Mouse (Mus musculus) monocyte, adult 2 months (primary cell): ENCODE measurements around the gene P2ry14.

ENCODE experiments used
- DNase-seq, 2 experiments: peaks; one replicate each; pipeline ENCODE4 v3.0.0; 2022; ENCODE audit warnings: low spot score in 2 of 2, low read depth in 1 of 2

P2ry14 gene

DNA sequence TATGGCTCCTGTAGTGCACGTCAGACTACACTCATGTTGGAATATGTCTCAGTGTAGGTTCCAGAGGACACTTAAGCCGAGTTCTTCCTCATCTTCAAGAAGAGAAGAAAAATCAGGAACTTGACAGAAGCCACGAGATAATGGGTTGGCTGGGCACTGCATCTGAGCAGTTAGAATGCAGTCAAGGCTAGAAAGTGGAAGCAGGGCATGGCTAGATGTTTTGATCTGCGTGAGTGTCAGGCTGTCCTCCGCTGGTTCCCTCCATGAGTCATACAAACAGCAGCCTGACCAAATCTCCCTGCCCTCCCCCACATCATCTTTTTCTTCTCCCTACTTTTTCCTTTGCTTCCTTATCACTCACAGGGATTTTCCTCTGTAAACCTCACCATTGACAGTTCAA lies at the start of gene P2ry14:
Gene P2ry14 (minus strand): TSS at position 195 of the 400 bp plus-strand sequence.
- peak; percentile 27 to 37 for DNase-seq

DNA sequence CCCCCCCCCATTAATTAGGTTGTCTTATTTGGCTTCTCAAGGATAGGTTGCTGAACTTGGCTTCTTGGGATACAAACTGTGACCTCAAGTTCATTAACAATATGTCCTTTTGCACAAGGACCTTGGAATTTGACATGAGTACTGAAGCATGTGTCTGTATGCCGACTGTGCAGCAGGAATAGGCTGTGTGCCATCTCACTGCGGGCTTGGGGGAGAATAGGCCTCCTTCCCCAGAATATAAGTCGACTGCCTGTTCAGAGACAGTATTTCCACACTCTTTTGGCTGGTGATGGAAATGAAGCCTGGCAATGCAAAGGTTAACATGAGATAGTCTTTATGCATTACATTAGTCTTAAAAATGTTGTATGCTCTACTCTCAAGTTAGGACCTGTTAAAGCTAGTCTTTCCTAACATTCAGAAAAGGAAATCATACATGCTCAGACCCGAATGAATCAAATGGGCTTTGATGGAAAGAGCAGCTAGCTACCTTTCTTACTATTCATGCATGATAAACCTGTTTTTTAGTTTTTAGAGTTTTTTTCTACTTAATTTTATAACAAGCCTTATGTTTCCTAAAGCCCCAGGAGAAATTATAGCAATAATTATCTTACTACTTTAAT lies 44.0 kb upstream of the P2ry14 start:
- DNase-seq, result no peak

DNA sequence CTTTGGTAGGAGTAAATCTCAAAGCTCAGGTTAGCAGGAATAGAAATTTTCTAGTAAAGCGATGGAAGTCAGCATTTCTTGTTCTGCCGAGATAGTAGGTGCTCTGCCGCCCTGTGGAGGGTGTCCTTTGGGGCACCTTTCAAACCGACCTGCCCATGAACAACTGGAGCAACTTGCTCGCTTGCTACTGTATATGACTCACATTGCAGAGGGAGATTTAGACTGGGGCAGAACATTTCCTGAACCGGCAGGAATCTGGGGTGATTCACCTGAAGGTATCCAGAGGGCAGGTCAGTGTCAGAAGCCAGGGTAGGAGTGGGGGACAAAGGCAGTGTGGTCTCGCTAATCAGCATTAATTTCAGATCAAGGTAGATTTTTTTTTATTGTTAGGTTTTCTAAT lies 41.5 kb upstream of the P2ry14 start, which contains the start of gene Gpr87:
Gene Gpr87 (minus strand): TSS at position 167 of the 400 bp plus-strand sequence.
- no peak for DNase-seq

DNA sequence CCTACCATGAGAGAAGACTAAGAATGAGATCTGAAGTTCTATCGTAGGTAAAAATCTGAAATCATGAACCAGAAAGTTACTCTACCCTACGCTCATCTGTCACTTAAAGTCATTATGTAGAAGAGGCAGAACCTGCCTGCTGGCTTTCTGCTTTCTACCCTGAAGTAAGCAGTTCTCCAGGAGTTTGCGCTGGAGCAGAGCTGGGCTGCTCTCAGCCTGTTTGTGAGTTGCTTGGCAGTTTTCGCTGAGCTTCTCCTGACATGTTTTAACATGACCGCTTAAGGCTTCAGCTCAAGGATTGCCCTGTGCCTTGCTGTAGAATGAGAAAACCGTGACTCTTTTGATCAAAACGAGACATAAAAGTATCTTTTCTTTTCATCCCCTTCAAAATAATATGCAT lies 40.7 kb upstream of the P2ry14 start:
- DNase-seq, result no peak

DNA sequence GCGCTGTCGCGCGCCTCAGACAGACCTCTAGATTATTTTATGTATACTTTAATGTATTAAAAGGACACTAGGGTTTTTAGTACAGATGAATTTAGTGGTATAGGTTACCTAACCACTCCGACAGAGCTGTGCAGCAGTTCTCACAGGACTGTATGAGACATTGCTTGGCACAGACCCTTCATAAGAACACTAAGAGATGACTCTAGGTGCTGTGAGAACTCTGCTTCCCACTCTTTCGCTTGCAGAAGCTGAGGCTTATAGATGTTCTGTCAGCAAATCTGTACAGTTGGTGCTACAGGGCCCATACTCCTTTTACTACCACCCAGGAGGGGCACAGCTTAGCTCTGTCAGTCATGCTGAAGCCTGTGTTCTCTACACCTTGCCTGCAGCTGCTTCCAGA lies 38.3 kb upstream of the P2ry14 start:
- DNase-seq, result no peak

DNA sequence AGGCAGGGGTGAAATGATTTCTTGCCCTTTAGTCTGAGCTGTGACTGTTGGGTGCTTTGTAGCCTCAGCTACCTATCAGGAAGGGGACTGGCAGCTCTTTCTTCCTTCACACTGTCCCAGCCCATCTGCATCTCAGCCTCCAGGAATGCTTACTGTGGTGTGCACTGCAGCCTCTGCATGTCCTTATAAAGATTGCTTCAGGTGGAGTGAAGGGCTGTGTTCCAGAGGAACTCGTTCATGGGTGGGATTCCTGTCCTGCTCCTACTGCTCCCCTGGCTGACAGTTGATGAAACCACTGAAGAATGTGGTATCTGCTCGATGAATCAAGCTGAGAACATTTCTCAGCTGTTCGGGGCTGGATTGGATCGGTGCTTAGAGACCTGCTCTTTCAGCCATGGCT lies 33.9 kb upstream of the P2ry14 start:
- DNase-seq, result no peak

DNA sequence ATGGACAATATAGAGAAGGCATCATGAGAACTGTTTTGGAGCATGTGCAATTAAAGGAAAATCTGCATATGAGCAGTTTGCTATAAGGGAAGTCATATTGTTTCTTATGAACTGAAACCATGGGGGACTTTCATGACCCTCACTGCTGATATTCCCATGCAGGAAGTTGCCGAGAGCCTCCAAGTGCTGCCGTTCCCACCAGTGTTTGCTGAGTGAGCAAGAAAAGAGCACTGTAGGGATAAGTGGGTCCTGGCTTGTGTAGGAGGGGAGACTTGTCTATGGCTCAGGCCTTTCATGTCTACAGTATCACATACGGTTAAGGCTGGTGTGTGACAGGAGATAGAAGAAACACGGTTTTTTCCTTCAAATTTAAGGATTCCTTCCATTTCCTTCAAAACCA lies 32.2 kb upstream of the P2ry14 start:
- DNase-seq, result no peak

DNA sequence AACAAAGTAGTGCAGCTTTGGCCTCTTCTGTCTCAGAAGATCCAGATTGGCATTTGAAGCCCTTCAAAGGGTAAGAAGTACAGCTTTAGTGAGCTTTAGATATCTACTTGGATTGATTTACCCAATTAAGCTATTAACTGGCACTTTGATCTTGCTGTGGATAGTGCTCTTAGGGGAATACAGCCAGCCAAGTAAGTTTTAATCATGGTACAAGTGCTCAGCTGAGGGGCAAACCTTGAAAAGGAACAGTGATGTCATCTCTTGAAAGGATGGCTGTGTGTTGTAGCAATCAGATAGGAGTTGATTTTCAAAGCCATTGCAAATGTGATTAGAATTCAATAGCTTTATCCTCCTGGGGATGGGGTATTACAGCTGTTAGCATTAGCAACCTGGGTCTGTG lies 28.7 kb upstream of the P2ry14 start:
- DNase-seq, result no peak

DNA sequence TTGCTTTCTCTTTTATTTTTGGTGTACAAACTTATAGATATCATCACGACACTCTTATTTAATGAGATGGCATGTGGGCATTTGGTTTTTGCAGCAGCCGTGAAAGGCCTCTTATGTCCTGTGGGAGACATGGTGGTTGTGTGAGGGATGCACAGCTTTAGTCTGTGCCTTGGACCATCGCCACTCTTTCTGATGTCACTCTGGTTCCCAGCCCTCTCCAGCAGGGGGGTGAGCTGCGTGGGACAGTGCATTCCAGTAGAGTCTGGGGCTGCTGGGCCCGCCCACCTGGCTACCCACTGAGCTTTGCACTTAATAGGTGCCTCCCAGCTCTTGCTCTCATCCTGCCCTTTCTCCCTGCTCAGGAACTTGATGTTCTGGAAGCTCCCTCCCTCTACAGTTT lies 27.7 kb upstream of the P2ry14 start:
- DNase-seq, result no peak

DNA sequence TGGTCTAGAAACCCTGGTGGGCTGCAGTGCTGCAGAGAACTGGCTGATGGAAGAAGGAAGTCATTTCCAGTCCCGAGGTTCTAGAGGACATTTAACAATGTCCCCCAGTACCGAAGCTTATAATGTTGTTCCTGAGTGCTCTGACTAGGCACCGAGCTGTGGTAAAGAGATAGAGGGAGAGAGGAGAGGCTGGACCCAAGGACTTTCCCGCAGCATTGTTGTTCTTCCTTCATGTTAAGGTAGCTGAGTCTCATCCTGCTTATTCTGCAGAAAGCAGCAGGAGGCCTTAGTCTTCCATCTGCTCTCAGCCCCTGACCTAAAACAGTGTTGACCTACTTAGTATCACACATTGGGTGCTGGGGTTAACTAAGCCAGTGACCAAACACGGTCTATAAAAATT lies 23.5 kb upstream of the P2ry14 start:
- no peak for DNase-seq

DNA sequence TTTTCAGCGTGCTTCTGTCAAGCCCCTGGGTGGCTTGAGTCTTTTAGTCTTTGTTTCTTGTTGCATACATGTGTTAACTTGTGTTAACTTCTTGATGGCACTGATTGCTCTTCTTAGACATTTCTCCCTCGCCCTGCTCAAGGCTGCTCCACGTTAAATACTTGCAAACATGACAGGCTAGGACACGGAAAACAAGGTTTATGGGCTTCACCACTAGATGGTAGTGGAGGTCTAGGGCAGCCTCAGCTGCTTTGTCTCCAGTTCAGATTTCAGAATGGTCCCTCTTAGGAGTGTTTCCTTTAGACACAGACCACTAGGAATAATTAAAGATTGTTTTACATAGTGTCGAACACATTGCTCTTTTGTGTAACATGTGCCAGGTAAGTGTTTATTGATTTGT lies 21.8 kb upstream of the P2ry14 start:
- no peak for DNase-seq

DNA sequence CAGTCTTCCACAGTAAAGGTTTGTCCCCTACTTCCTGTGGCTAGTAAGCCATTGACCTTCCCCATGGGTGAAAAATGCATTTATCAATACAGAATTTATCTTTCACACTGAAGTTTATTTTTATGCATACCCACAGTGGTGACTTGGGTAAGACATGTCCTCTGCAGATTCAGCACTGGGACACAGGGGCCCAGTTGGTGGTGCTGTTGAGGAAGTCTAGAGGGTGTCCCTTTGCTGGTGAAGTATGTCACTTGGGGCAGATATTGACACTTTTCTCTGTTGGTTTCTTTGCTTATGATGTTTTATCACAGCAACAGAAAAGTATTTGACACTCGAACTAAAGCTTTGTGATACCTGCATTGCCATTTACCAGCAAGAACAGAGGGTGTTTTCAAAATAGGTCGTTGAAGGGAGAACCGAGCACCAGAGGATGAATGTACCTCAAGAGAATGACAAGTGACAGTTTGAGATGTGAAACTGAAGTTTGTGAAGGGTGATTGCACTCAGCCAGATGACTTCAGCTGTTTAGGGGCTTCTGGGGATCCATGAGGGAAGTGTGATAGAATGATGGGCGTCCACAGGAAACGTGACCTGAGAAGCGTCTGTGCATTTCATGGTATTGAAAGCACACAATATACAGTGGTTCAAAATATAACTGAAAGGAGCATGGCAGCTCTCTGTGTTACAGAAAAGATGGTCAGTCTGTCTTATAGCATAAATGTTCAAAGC lies 21.2 kb upstream of the P2ry14 start:
- no peak for DNase-seq

DNA sequence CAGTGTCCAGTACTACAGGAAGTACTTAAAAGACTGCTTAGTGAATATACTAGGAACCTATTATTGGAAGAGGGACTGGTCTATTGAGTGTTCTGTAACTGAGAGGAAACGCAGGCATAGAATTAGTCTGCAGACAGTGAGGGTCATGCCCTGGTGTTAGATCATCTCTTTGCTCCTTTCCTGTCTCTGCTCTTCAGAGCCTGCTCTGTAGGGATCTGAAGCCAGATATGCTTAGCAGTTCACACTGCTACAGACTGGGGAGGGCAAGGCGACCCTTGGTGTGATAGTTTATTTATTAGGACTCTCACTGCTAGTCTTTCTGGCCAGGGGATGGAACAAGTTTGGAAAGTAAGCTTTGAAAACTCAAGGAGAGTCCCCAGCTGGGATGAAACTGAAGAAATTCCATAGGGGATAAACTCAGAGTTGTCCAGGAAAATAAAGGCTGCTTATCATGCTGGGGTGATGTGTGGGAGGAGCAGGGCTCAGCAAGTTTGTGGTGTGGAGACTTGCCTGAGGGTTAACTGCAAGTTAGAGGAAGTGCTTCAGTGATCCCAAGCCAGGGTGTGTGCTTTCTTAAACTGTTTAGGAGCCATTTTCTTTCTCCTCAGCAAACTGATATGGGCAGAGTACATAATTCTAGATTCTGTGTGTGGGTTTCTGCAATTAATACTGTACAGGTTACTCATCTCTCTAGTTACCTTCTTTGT lies 16.7 kb upstream of the P2ry14 start:
- no peak for DNase-seq

DNA sequence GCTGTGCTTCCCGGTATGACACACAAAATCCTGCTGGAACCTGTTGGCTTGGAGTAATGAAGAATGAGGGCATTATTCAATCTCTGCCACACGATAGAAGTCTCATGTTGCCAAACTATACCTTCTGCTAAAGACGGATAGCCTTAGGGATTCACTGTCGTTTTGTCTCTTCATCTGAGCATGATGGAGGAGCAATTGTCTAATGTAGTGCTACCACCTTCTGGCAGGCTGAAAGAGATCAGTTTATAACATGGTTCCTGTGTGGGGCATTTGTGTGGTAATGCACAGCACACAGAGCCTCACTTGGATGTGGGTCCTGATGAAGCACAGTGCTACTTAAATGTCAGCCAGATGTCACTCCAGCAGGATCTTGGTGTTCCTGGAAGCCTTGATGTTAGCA lies 15.8 kb upstream of the P2ry14 start:
- no peak for DNase-seq

DNA sequence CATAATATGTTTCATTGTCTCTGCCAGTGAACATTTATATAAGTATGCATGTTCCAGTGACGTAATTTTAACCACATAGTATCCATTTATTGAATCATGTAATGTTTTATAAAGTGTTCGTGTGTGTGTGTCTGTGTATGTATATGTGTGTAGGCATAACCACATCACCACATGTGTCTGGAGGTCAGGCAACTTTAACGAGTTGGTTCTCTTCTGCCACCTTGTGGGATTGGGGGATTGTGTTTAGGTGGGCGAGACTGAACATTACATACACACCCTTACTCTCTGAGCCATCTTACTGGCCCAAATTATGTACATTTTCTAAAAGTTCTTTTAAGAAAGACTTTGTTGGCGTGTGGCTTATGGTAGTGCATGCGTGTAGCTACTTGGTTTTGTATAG lies 15.1 kb upstream of the P2ry14 start:
- DNase-seq, result no peak

DNA sequence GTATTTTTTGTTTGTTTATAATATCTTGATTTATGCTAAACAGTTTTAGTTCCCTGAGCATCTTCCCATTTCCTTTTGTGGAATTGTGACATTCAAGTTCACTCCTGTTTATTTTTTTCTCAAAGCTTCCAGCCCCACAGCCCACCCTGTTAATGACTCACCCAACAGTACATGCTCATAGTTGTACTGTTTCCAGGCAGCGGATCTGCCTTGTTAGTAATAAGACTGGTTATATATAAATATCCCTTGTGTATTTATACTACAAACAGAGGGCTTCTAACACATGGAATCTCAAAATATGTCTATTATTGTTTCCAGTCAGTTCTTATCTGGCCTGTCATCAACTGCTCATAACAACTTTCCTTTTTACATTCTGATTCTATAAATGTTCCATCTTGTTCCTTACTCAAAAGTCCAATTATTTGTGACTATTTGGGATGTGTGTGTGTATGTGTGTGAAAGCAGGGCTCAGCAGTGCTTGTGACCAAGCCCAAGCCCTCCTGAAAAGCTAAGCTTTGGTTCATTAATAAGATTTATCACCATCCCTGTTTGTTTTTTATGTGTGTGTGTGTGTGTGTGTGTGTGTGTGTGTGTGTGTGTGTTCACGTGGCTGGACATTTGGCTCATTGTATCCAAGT lies 14.1 kb upstream of the P2ry14 start:
- DNase-seq, result no peak

DNA sequence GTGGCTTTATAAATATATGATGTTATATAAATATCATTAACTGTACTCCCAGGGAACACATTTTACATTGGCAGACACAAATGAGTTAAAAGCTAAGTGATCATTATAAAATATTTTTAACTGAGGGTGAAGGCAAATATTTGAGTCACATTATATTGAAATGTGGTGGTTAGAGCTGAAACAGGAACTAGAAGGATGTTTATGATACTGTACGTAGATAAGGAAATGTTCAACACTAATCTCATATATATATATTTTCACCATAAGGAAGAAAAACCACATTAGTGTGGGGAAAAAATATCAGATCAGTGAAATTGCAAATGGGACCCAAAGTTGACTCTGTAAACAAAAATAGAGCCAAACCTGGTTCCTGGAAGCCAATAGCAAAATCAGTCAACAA lies 7.0 kb upstream of the P2ry14 start:
- DNase-seq, result no peak

DNA sequence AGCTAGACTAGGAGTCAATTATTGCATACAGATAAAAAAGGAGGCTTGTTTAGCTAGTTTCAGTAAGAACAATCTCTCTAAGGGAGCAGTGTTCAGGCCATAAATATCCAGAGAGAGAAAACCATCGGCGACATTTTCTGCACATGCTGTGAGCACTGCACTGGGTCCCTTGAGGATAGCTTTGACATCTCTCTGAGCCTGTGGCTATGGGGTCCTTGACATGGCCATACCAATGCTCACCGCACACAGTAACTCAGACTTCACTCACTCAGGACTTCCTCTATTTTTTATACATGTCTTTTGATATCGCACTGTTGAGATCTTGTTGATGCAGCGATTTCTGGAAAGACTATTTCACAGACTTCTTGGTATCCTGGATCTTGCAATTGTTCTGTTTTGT lies 3.6 kb upstream of the P2ry14 start:
- DNase-seq, result no peak

DNA sequence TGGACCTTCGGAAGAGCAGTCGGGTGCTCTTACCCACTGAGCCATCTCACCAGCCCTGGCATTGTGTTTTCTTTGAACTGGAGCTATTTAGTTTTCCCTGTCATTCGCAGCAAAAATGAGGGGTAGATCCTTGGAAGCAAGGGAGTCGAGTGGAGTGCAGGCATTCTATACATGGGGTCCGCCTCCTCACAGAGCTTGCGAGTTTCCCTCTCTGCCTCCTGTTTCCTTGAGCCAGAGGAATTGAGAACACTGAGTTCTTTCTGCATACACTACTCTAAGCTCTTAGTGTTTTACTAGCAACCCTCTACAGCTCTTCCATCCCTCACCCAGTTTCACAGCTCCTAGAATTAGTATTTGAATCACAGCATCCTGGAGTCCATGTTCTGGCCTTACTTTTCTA lies 2.0 kb upstream of the P2ry14 start:
- no peak for DNase-seq

DNA sequence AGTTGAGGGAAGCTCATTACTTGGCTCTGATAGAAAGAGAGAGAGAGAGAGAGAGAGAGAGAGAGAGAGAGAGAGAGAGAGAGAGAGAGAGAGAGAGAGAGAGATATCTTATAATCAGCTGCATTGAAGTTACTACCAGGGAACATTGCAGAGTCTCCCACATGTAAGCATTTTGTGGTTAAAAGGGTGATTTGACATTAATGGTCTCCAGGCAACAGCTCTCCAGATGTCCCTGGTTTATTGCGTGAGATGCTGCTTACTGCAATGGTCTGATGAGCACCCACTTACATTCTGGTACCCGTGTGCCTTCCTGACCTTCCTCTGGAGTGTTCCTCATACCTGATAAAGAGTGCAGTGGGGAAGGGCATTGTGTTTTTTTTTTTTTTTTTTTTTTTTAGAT lies 1.5 kb upstream of the P2ry14 start:
- no peak for DNase-seq

DNA sequence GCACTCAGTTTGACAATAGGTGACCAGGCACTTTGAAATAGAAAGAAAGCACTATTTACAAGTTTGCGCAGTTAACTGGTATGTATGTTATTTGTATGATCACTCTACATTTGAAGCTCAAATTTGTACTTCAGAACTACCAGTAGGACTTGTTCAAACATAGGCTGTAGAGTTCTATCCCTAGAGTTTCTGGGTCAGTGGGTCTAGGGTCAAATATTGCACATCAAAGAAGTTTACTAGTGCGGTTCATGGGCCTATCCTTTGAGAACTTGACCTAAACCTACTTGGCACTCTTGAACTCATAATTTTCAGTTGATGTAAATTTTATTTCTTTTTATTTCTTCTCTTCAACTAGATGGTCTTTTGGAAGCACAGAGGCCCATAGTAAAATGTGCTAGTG lies 2.8 kb downstream of the P2ry14 start:
- DNase-seq, result no peak

DNA sequence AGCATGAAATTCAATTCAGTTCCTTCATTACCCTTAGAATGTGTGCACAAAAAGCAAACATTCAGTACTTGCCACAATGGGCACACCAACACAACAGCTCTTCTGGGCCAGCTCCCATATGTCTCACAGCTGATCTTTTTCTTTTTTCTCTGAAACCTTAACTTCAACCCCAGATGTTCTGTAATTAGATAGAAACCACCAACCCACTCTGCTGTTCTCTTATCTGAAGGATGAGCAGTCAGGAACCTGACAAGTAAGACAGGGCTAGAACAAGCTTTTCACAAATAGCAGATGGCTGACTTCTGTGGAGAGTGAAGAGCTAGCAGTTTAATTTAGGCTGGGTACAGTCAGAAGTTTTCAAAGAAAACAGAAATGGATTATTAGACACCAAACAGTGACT lies 3.8 kb downstream of the P2ry14 start:
- DNase-seq, result no peak
